Mouse (Mus musculus): ENCODE results near the gene Tsr1. TPM values are rescaled to one million over a fixed set of nuclear protein-coding genes. Genes with fewer than 3 reads are reported as not detected.

Tsr1 gene
- polyA plus RNA-seq (2015; fragmentation: Nextera tagmentation; extraction: Ambion mirVana), result 26.1 and 29.6 TPM in 2 replicates

DNA sequence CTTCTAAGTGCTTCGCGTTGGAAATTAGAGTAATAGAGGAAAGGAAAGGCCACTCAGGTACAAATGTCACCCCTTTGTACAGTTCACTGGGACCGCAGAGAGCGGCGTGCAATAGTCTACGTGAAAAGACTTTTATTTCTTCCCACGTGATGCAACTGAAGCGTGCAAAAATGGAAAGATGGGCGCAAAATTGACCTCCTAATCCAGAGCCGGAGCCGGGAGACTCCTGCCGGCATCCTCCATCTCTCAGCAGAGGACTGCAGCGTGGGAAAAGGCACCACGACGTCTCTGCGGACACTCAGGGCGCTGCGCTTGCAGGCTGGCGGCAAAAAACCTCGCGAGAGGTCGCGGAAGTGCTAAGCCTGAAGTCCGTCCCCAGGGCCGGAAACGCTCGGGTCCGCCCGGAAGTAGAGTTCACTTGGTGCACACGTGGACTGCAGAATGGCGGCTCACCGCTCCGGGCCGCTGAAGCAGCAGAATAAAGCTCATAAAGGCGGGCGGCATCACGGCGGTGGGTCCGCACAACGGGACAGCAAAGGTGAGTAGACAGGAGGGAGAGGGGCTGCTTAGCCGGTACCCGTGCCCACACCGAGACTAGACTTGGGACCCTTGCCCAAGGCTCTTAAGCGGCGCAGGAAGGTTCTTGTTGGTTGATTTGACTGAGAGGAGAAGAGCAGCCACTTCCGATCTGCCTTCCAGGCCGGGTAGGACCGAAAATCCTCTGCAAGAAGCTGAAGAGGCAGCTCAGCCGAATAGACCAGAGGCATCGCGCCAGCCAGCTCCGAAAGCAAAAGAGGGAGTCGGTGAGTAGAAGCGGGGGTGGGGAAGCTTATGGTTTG lies at the start of gene Tsr1:
Tsr1 (plus strand) TSS at position 394 of the 839 bp plus-strand sequence.
- peak within 1 kb of the TSS; percentile 59 for H3K4me2 ChIP-seq (ENCODE audit: low read length)
- under 1% methylated on average over 54 of the region's 54 CpGs for WGBS
- H3K9ac ChIP-seq (ENCODE audit: low read depth, low read length), result peak within 1 kb of the TSS; percentile 91
- peak within 1 kb of the TSS; percentile 86 for H3K27ac ChIP-seq (ENCODE audit: low read depth, low read length)
- peaks cover 30% of the 10 kb centered on the region for H3K36me3 ChIP-seq (ENCODE audit: control insufficient read depth, insufficient read depth, low read length)
- peak within 1 kb of the TSS; percentile 62 for H3K4me3 ChIP-seq (ENCODE audit: low read length)
- H3K27me3 ChIP-seq (replicated peaks; ENCODE audit: control insufficient read depth, insufficient read depth, low read length), result no peaks in the 10 kb centered on the region
- peaks cover 23% of the 10 kb centered on the region for H3K4me1 ChIP-seq (ENCODE audit: control insufficient read depth, insufficient read depth, low read depth, low read length)
- H3K9me3 ChIP-seq (ENCODE audit: control insufficient read depth, low read length), result no peaks in the 10 kb centered on the region
- peak; percentile 91 for ATAC-seq

DNA sequence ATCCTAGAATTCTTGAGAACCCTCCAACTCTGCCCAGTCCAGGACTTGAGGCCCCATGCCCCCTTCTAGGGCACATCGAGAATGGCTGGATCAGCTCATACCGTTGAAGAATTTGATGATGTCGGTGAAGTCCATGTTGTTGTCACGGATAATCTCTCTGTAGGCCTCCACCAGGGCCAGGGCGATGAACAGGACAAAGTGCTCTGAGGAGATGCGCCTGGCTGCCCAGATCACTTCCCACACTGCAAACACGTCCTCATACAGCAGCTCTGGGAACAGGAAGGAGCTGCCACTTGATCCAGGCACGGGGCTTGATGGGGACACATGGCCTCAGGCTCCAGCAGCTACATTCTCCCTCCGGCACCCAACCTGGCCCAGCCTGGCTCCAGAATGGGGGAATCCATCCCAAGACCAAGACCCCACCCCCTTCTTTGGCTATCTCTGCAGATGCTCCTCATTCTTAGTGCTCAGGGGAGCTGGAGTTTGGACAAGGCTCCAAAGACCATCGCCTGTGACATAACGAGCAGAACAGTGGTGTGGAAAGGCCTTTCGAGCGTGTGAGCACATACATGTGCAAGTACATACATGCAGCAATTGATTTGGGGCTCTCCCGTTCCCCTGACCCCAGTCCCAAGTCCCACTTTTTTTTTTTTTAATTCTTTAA lies 46.7 kb upstream of the Tsr1 start:
- Histone ChIP-seq H3K27ac (ENCODE audit: low read depth, low read length) (no peak overlapping the region), H3K4me3 (ENCODE audit: low read length) (no peak overlapping the region), H3K27me3 (replicated peaks; ENCODE audit: control insufficient read depth, insufficient read depth, low read length) (no peaks in the 10 kb centered on the region), H3K9ac (ENCODE audit: low read depth, low read length) (no peak overlapping the region), H3K36me3 (ENCODE audit: control insufficient read depth, insufficient read depth, low read length) (peaks cover 8% of the 10 kb centered on the region; the same call in 1 of the 2 replicates), H3K4me1 (ENCODE audit: control insufficient read depth, insufficient read depth, low read depth, low read length) (peaks cover 6% of the 10 kb centered on the region; the same call in 1 of the 2 replicates), H3K9me3 (ENCODE audit: control insufficient read depth, low read length) (no peaks in the 10 kb centered on the region), H3K4me2 (ENCODE audit: low read length) (no peak overlapping the region)
- ATAC-seq, result no peak
- WGBS, result 78% methylated on average over 14 of the region's 14 CpGs

DNA sequence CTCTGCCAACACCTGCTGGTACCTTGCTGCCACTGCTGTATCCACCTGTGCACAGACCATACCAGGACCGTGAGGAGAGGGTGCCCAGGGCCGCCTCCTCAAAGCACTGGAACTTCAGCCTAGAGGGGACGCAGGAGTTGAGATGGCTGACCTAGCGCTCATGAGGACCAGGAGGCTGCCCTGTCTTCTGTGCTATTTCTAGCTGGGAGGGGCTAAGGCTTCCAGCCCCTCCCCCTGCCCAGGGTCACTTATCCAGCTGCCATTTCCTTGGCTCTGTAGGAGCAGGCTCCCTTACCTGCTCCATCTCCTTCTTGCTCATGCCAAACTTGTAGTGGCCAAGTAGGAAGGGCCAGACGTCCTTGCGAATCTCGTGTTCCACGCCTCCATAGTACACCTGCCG lies 40.1 kb upstream of the Tsr1 start:
- no peak for ATAC-seq
- Histone ChIP-seq H3K4me2 (ENCODE audit: low read length) (no peak overlapping the region), H3K4me1 (ENCODE audit: control insufficient read depth, insufficient read depth, low read depth, low read length) (no peaks in the 10 kb centered on the region), H3K36me3 (ENCODE audit: control insufficient read depth, insufficient read depth, low read length) (peaks cover 12% of the 10 kb centered on the region; the same call in 1 of the 2 replicates), H3K27me3 (replicated peaks; ENCODE audit: control insufficient read depth, insufficient read depth, low read length) (no peaks in the 10 kb centered on the region), H3K27ac (ENCODE audit: low read depth, low read length) (no peak overlapping the region), H3K9ac (ENCODE audit: low read depth, low read length) (no peak overlapping the region), H3K9me3 (ENCODE audit: control insufficient read depth, low read length) (no peaks in the 10 kb centered on the region), H3K4me3 (ENCODE audit: low read length) (no peak overlapping the region)
- WGBS, result 88% methylated on average over 9 of the region's 9 CpGs

DNA sequence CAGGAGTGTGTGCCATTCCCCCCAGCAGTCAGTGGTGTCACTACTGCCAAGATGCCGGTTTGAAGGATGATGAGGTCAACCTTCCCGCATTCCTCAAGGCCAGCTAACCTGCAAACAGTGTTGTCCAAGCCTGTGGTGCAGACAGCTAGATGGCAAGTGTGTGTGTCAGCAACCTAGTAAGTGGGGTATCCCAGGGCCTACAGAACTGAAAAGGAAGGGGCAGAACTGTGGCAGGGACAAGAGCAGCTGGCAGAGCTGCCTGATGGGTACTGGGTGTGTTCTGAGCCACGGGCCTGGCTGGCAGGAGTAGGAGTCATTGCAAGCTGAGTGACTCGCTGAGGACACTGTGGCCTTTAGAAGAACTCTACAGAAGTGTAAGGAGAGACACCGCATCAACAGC lies 35.7 kb upstream of the Tsr1 start:
- Histone ChIP-seq H3K4me1 (ENCODE audit: control insufficient read depth, insufficient read depth, low read depth, low read length) (no peaks in the 10 kb centered on the region), H3K27me3 (replicated peaks; ENCODE audit: control insufficient read depth, insufficient read depth, low read length) (no peaks in the 10 kb centered on the region), H3K9ac (ENCODE audit: low read depth, low read length) (no peak overlapping the region), H3K4me3 (ENCODE audit: low read length) (no peak overlapping the region), H3K27ac (ENCODE audit: low read depth, low read length) (no peak overlapping the region), H3K4me2 (ENCODE audit: low read length) (no peak overlapping the region), H3K36me3 (ENCODE audit: control insufficient read depth, insufficient read depth, low read length) (peaks cover 19% of the 10 kb centered on the region; the same call in 1 of the 2 replicates), H3K9me3 (ENCODE audit: control insufficient read depth, low read length) (no peaks in the 10 kb centered on the region)
- WGBS, result 82% methylated on average over 5 of the region's 5 CpGs
- no peak for ATAC-seq

DNA sequence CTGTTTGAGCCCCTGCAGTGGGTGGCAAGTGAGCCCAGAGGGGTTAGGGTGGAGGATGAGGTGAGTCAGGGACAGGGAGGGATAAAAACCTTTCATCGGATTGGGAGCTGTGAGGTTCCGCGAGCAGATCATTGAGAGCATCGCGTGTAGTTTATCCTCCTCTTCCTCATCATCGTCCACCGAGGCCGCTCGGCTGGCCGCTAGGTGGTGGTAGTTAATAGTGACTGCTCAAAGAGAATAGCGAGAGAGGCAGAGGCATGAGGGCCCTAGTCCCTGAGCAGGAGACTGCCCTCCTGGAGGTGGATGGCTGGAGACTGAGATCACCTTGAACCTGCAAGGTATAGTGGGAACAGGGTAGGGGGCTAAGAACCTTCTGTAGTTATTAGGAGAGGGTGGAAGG lies 34.4 kb upstream of the Tsr1 start:
- Histone ChIP-seq H3K4me2 (ENCODE audit: low read length) (no peak overlapping the region), H3K27me3 (replicated peaks; ENCODE audit: control insufficient read depth, insufficient read depth, low read length) (no peaks in the 10 kb centered on the region), H3K9ac (ENCODE audit: low read depth, low read length) (no peak overlapping the region), H3K9me3 (ENCODE audit: control insufficient read depth, low read length) (no peaks in the 10 kb centered on the region), H3K27ac (ENCODE audit: low read depth, low read length) (no peak overlapping the region), H3K36me3 (ENCODE audit: control insufficient read depth, insufficient read depth, low read length) (peaks cover 13% of the 10 kb centered on the region; the same call in 1 of the 2 replicates), H3K4me3 (ENCODE audit: low read length) (no peak overlapping the region), H3K4me1 (ENCODE audit: control insufficient read depth, insufficient read depth, low read depth, low read length) (no peaks in the 10 kb centered on the region)
- no peak for ATAC-seq
- WGBS, result 33% methylated on average over 11 of the region's 11 CpGs

DNA sequence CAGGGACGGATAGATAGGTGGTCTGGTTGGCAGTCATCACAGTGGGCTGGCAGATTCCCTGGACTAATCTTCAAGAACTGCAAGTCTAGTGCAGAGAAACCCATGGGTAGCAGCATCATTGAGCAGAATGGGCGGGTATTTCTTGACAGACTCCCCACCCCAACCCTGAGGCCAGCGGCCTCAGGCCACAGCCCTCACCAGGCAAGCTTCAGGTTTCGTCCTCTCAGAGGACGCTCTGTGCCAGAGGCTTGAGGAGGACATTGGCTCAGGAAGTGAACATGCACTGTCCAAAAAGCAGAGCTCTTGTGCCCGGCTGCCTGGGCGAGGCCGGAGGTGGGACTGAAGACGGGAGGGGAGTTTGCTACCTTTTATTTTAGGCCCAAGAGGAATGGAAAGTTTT lies 33.5 kb upstream of the Tsr1 start:
- 92% methylated on average over 9 of the region's 9 CpGs for WGBS
- ATAC-seq, result no peak
- no peak overlapping the region for H3K27ac ChIP-seq (ENCODE audit: low read depth, low read length)

DNA sequence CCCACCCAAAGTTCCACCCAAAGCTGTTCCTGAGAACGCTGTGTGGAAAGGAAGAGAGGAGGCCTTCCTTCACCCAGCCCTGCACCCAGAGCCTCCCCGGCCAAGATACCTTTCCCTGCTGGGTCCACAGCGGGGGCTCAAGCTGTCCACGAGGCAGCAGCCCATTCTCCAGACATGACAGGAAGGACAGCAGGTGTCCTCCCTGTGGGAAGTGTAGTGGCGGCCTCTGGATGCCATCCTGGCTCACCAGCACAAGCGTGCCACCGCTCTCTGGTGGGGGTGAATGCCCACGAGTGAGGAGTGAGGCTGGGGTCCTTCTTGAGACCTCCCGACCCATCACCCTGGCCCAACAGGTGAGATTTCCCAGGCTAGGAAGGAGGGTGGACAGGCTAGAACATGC lies 32.6 kb upstream of the Tsr1 start:
- Histone ChIP-seq H3K4me2 (ENCODE audit: low read length) (no peak overlapping the region), H3K36me3 (ENCODE audit: control insufficient read depth, insufficient read depth, low read length) (peaks cover 11% of the 10 kb centered on the region; the same call in 1 of the 2 replicates), H3K9ac (ENCODE audit: low read depth, low read length) (no peak overlapping the region), H3K27ac (ENCODE audit: low read depth, low read length) (no peak overlapping the region), H3K9me3 (ENCODE audit: control insufficient read depth, low read length) (no peaks in the 10 kb centered on the region), H3K4me3 (ENCODE audit: low read length) (no peak overlapping the region), H3K4me1 (ENCODE audit: control insufficient read depth, insufficient read depth, low read depth, low read length) (peaks cover 2% of the 10 kb centered on the region; the same call in 1 of the 2 replicates), H3K27me3 (replicated peaks; ENCODE audit: control insufficient read depth, insufficient read depth, low read length) (no peaks in the 10 kb centered on the region)
- ATAC-seq, result no peak
- 87% methylated on average over 9 of the region's 9 CpGs for WGBS

More for the DNA sequence above, 33.5 kb upstream of the Tsr1 start:
- Histone ChIP-seq H3K9me3 (ENCODE audit: control insufficient read depth, low read length) (no peaks in the 10 kb centered on the region), H3K9ac (ENCODE audit: low read depth, low read length) (no peak overlapping the region), H3K27me3 (replicated peaks; ENCODE audit: control insufficient read depth, insufficient read depth, low read length) (no peaks in the 10 kb centered on the region), H3K36me3 (ENCODE audit: control insufficient read depth, insufficient read depth, low read length) (peaks cover 11% of the 10 kb centered on the region; the same call in 1 of the 2 replicates), H3K4me3 (ENCODE audit: low read length) (no peak overlapping the region), H3K4me2 (ENCODE audit: low read length) (no peak overlapping the region), H3K4me1 (ENCODE audit: control insufficient read depth, insufficient read depth, low read depth, low read length) (peaks cover 2% of the 10 kb centered on the region; the same call in 1 of the 2 replicates)

DNA sequence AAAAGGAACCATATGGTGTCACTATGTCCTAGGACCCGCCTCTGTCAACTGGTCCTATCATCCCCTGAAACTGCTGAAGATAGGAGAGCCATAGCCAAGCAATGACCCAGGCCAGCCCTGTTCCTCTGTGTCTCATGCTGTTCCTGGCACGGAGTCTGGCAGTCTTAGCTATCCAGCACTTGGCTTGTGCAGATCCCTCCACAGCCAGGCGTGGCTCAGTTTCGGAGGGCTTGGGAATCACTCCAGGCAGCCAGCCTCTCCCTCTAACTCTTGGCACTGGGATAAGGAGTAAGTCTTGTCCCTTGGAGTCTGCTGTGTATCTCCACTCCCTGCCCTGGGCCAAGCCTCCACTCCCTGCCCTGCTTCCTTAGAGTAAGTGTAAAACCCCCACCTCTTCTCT lies 31.2 kb upstream of the Tsr1 start:
- Histone ChIP-seq H3K27ac (ENCODE audit: low read depth, low read length) (no peak overlapping the region), H3K27me3 (replicated peaks; ENCODE audit: control insufficient read depth, insufficient read depth, low read length) (no peaks in the 10 kb centered on the region), H3K4me1 (ENCODE audit: control insufficient read depth, insufficient read depth, low read depth, low read length) (peaks cover 11% of the 10 kb centered on the region), H3K9me3 (ENCODE audit: control insufficient read depth, low read length) (no peaks in the 10 kb centered on the region), H3K4me2 (ENCODE audit: low read length) (no peak overlapping the region), H3K9ac (ENCODE audit: low read depth, low read length) (no peak overlapping the region), H3K4me3 (ENCODE audit: low read length) (no peak overlapping the region), H3K36me3 (ENCODE audit: control insufficient read depth, insufficient read depth, low read length) (peaks cover 11% of the 10 kb centered on the region; the same call in 1 of the 2 replicates)
- WGBS, result 82% methylated on average over 4 of the region's 4 CpGs
- ATAC-seq, result peak; percentile 58

DNA sequence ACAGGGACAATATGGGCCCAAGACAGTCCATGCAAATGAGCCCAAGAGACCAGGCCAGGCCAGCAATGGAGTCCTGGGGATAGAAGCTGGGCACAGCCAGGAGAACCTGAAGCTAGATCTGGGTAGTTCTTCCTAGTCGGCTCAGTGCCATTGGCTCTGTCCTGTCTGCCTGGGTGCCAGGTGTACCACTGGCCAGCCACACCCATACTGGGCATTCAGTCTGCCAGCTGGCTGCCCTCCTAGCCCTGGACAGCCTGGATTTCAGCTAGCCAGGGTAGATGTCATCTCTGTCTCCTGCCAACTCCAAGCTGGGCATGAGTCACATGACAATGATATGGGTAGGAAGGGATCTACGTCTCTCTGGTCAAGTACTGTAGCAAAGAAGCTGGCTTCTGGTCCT lies 30.7 kb upstream of the Tsr1 start:
- 68% methylated on average over 2 of the region's 2 CpGs for WGBS
- no peak overlapping the region for H3K4me2 ChIP-seq (ENCODE audit: low read length)
- peak; percentile 40; the same call in 1 of the 2 replicates for ATAC-seq
- no peaks in the 10 kb centered on the region for H3K27me3 ChIP-seq (replicated peaks; ENCODE audit: control insufficient read depth, insufficient read depth, low read length)
- H3K4me1 ChIP-seq (ENCODE audit: control insufficient read depth, insufficient read depth, low read depth, low read length), result peaks cover 11% of the 10 kb centered on the region
- peaks cover 11% of the 10 kb centered on the region; the same call in 1 of the 2 replicates for H3K36me3 ChIP-seq (ENCODE audit: control insufficient read depth, insufficient read depth, low read length)
- no peaks in the 10 kb centered on the region for H3K9me3 ChIP-seq (ENCODE audit: control insufficient read depth, low read length)
- H3K27ac ChIP-seq (ENCODE audit: low read depth, low read length), result no peak overlapping the region
- no peak overlapping the region for H3K9ac ChIP-seq (ENCODE audit: low read depth, low read length)
- H3K4me3 ChIP-seq (ENCODE audit: low read length), result no peak overlapping the region
